Mouse (Mus musculus): ENCODE data around the gene Dock1. TPM values are rescaled to one million over a fixed set of nuclear protein-coding genes. Genes with fewer than 3 reads are reported as not detected.

The Dock1 gene
- polyA plus RNA-seq, 1 experiment from 2014 or later, result 23.2 TPM

DNA sequence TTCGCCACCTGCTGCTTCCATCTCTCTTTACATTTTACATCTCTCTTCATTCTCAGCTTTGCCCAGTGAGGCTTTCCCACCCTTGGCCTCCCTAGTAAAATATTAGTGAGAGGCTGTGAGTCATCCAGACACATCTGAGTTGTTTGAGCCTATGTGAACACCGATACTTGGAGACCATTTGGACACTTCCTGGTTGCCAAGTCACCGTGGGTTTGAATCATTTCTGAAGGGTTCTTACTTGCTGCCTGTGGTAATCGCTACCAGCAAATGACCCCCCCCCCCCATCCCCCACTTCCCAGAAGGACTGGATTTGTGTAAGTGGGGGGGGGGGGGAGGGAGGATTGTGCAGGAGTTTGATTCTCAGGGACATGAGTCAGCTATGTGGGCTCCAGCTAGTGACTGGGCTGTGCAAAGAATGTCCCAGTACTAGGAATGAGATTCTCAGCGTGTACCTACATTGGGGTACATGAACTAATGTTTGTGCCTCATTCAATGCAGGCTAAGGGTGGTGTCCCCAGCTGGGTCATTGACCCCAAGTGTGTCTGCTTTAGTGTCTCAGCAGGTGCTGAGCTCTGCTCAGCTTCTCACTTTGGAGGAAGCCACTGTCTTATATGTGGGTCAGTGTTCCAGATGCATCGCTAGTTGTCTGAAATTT is 103.4 kb downstream of the Dock1 start:
- Histone ChIP-seq H3K4me3 (ENCODE audit: control insufficient read depth in 1 of 2, insufficient read depth in 1 of 2, low read depth in 1 of 2, low read length in 2 of 2) (no peak overlapping the region), H3K4me2 (ENCODE audit: low read length) (no peak overlapping the region), H3K9me3 (ENCODE audit: control insufficient read depth, low read length) (no peaks in the 10 kb centered on the region), H3K9ac (ENCODE audit: low read length) (no peak overlapping the region), H3K36me3 (ENCODE audit: control insufficient read depth, insufficient read depth, low read length) (peaks cover 76% of the 10 kb centered on the region), H3K27me3 (ENCODE audit: control insufficient read depth, insufficient read depth, low read length) (no peaks in the 10 kb centered on the region), H3K4me1 (ENCODE audit: control insufficient read depth in 2 of 2, insufficient read depth in 2 of 2, low read length in 2 of 2) (0 out of 4 replicates have a peak, but pooled peaks cover 0 to 4% of the 10 kb centered on the region in 2 experiments), H3K27ac (replicated peaks in 1 of 2; ENCODE audit: control insufficient read depth in 1 of 2, insufficient read depth in 1 of 2, low read depth in 2 of 2, low read length in 2 of 2) (no peak overlapping the region)
- WGBS, result 85% methylated on average over 6 of the region's 6 CpGs
- no peak for ATAC-seq (ENCODE audit: insufficient number of reproducible peaks, insufficient read depth, low FRiP score, low read depth)

DNA sequence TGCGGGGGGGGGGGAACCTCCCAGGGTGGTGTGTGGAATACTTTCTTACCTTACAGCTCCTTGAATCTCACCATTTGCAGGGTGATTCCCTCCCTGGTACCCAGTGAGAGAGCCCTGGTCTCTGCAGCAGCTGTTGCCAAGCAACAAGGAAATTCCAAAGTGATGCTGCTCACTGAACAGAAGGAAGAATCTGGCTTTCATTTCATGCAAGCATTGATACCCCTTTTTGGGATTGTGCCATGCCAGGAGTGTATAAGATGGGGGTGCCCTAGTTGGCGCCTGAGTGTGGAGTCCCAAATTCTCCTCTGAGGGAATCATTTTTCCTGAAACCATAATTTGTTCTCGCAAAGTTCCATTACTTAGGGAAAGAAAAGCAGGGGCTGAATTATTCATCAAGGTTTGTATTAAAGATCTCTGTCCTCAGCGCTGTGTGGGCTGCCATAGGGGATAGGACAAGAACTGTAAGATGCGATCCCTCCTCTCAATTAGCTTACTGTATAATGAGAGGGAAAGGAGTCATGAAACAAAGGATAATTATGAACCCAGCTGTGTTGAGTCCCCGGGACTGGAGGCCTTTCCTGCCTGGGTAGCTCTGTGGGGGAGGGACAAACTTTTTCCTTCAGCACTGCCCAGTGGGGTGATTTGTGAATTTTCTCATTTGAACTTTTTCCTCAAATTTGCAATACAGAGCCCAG is 104.2 kb downstream of the Dock1 start:
- WGBS, result 88% methylated on average over 6 of the region's 6 CpGs
- H3K27ac ChIP-seq (replicated peaks in 1 of 2; ENCODE audit: control insufficient read depth in 1 of 2, insufficient read depth in 1 of 2, low read depth in 2 of 2, low read length in 2 of 2), result no peak overlapping the region
- H3K36me3 ChIP-seq (ENCODE audit: control insufficient read depth, insufficient read depth, low read length), result peaks cover 76% of the 10 kb centered on the region
- ATAC-seq (ENCODE audit: insufficient number of reproducible peaks, insufficient read depth, low FRiP score, low read depth), result no peak
- no peaks in the 10 kb centered on the region for H3K27me3 ChIP-seq (ENCODE audit: control insufficient read depth, insufficient read depth, low read length)
- no peak overlapping the region for H3K4me2 ChIP-seq (ENCODE audit: low read length)
- no peak overlapping the region for H3K4me3 ChIP-seq (ENCODE audit: control insufficient read depth in 1 of 2, insufficient read depth in 1 of 2, low read depth in 1 of 2, low read length in 2 of 2)
- H3K4me1 ChIP-seq (ENCODE audit: control insufficient read depth in 2 of 2, insufficient read depth in 2 of 2, low read length in 2 of 2), result 0 out of 4 replicates have a peak, but pooled peaks cover 0 to 4% of the 10 kb centered on the region in 2 experiments
- H3K9ac ChIP-seq (ENCODE audit: low read length), result no peak overlapping the region
- H3K9me3 ChIP-seq (ENCODE audit: control insufficient read depth, low read length), result no peaks in the 10 kb centered on the region

DNA sequence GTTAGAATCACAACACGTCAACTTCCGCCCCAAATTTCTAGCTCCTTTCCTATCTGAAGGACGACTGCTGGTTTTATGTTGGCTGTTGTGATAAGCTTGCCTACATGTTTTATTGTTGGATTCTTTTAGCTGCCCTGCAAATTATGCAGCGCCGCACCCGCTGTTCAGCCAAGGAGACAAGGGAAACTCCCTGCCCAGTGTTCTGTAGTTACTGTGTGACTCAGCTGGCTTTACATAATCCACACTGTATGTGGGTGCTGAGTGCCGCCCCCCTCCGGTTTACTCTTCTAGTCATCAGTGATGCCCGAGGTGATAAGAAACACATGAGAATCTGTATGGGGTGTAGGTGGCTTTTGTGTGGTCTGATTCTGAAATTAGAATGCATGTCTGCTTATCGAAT is 105.2 kb downstream of the Dock1 start:
- Histone ChIP-seq H3K4me1 (ENCODE audit: control insufficient read depth in 2 of 2, insufficient read depth in 2 of 2, low read length in 2 of 2) (0 out of 4 replicates have a peak, but pooled peaks cover 0 to 4% of the 10 kb centered on the region in 2 experiments), H3K36me3 (ENCODE audit: control insufficient read depth, insufficient read depth, low read length) (peaks cover 76% of the 10 kb centered on the region), H3K27me3 (ENCODE audit: control insufficient read depth, insufficient read depth, low read length) (no peaks in the 10 kb centered on the region), H3K4me3 (ENCODE audit: control insufficient read depth in 1 of 2, insufficient read depth in 1 of 2, low read depth in 1 of 2, low read length in 2 of 2) (no peak overlapping the region), H3K4me2 (ENCODE audit: low read length) (no peak overlapping the region), H3K27ac (replicated peaks in 1 of 2; ENCODE audit: control insufficient read depth in 1 of 2, insufficient read depth in 1 of 2, low read depth in 2 of 2, low read length in 2 of 2) (no peak overlapping the region), H3K9ac (ENCODE audit: low read length) (no peak overlapping the region), H3K9me3 (ENCODE audit: control insufficient read depth, low read length) (no peaks in the 10 kb centered on the region)
- no peak for ATAC-seq (ENCODE audit: insufficient number of reproducible peaks, insufficient read depth, low FRiP score, low read depth)
- 91% methylated on average over 10 of the region's 10 CpGs for WGBS

DNA sequence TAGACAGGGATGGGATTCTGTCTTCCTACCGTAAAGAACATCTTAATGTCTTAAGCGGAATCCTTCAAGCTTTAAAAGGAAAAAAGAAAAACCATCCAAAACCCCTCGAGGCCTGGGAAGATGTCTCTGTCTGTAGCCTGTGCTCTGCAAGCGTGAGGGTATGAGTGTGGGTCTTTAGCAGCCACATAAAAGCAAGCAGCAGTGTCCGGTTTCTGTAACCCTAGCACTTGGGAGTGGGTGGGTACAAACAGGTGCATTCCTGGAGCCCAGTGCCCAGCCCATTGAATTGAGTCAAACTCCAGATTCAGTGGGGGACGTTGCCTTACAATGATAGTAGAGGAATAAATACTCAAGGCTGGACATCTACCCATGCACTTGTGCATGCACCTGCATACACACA is 105.9 kb downstream of the Dock1 start:
- no peak overlapping the region for H3K9ac ChIP-seq (ENCODE audit: low read length)
- H3K4me2 ChIP-seq (ENCODE audit: low read length), result no peak overlapping the region
- no peak for ATAC-seq (ENCODE audit: insufficient number of reproducible peaks, insufficient read depth, low FRiP score, low read depth)
- no peaks in the 10 kb centered on the region for H3K9me3 ChIP-seq (ENCODE audit: control insufficient read depth, low read length)
- H3K4me1 ChIP-seq (ENCODE audit: control insufficient read depth in 2 of 2, insufficient read depth in 2 of 2, low read length in 2 of 2), result 0 out of 4 replicates have a peak, but pooled peaks cover 0 to 4% of the 10 kb centered on the region in 2 experiments
- no peak overlapping the region for H3K27ac ChIP-seq (replicated peaks in 1 of 2; ENCODE audit: control insufficient read depth in 1 of 2, insufficient read depth in 1 of 2, low read depth in 2 of 2, low read length in 2 of 2)
- WGBS, result 87% methylated on average over 6 of the region's 6 CpGs
- H3K36me3 ChIP-seq (ENCODE audit: control insufficient read depth, insufficient read depth, low read length), result peaks cover 70% of the 10 kb centered on the region
- no peak overlapping the region for H3K4me3 ChIP-seq (ENCODE audit: control insufficient read depth in 1 of 2, insufficient read depth in 1 of 2, low read depth in 1 of 2, low read length in 2 of 2)
- no peaks in the 10 kb centered on the region for H3K27me3 ChIP-seq (ENCODE audit: control insufficient read depth, insufficient read depth, low read length)

DNA sequence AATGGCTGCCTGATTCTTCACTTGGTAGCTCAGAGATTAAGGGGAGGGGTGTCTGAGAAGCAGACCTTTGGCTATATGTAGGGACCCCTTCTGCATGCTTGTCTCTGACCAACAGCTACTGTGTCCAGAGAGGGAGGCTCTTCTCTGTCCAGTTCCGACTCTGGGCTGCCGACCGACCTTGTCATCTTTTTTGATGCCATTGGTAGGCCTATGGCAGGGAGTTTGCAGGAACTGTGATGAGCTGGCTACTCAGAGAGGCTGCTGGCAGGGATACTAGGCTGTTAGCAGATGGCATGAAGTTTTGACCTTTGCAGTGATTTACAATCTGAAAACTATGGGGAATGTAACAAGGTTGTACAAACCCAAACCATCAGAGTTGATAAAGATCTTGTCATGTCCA is 109.3 kb downstream of the Dock1 start:
- WGBS, result 100% methylated on average over 3 of the region's 3 CpGs
- H3K4me3 ChIP-seq (ENCODE audit: control insufficient read depth in 1 of 2, insufficient read depth in 1 of 2, low read depth in 1 of 2, low read length in 2 of 2), result no peak overlapping the region
- H3K9me3 ChIP-seq (ENCODE audit: control insufficient read depth, low read length), result no peaks in the 10 kb centered on the region
- H3K4me1 ChIP-seq (ENCODE audit: control insufficient read depth in 2 of 2, insufficient read depth in 2 of 2, low read length in 2 of 2), result no peaks in the 10 kb centered on the region
- H3K36me3 ChIP-seq (ENCODE audit: control insufficient read depth, insufficient read depth, low read length), result peaks cover 57% of the 10 kb centered on the region
- no peaks in the 10 kb centered on the region for H3K27me3 ChIP-seq (ENCODE audit: control insufficient read depth, insufficient read depth, low read length)
- ATAC-seq (ENCODE audit: insufficient number of reproducible peaks, insufficient read depth, low FRiP score, low read depth), result no peak
- H3K4me2 ChIP-seq (ENCODE audit: low read length), result no peak overlapping the region
- no peak overlapping the region for H3K27ac ChIP-seq (replicated peaks in 1 of 2; ENCODE audit: control insufficient read depth in 1 of 2, insufficient read depth in 1 of 2, low read depth in 2 of 2, low read length in 2 of 2)
- no peak overlapping the region for H3K9ac ChIP-seq (ENCODE audit: low read length)

DNA sequence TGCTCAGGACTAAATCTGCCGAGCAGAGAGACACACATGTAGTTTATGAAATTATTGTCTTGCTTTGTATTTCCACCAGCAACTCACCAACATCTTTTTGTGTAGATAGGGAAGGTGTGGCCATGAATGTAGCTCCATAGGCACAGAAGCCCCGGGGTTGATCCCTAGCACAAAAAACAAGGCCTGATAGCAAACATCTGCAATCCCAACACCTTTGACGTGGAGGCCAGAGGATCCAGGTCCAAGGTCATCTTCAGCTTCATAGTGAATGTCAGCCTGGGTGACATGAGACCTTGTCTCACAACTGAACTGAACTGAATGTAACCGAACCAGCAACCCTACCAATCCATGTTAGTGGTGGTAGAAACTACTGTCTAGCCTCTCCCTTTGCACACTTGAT is 116.7 kb downstream of the Dock1 start:
- Histone ChIP-seq H3K36me3 (ENCODE audit: control insufficient read depth, insufficient read depth, low read length) (peaks cover 66% of the 10 kb centered on the region), H3K9me3 (ENCODE audit: control insufficient read depth, low read length) (no peaks in the 10 kb centered on the region), H3K27me3 (ENCODE audit: control insufficient read depth, insufficient read depth, low read length) (no peaks in the 10 kb centered on the region), H3K4me1 (ENCODE audit: control insufficient read depth in 2 of 2, insufficient read depth in 2 of 2, low read length in 2 of 2) (no peaks in the 10 kb centered on the region), H3K9ac (ENCODE audit: low read length) (no peak overlapping the region), H3K4me3 (ENCODE audit: control insufficient read depth in 1 of 2, insufficient read depth in 1 of 2, low read depth in 1 of 2, low read length in 2 of 2) (no peak overlapping the region), H3K27ac (replicated peaks in 1 of 2; ENCODE audit: control insufficient read depth in 1 of 2, insufficient read depth in 1 of 2, low read depth in 2 of 2, low read length in 2 of 2) (no peak overlapping the region), H3K4me2 (ENCODE audit: low read length) (no peak overlapping the region)
- WGBS, result 83% methylated on average over 4 of the region's 4 CpGs
- ATAC-seq (ENCODE audit: insufficient number of reproducible peaks, insufficient read depth, low FRiP score, low read depth), result no peak

DNA sequence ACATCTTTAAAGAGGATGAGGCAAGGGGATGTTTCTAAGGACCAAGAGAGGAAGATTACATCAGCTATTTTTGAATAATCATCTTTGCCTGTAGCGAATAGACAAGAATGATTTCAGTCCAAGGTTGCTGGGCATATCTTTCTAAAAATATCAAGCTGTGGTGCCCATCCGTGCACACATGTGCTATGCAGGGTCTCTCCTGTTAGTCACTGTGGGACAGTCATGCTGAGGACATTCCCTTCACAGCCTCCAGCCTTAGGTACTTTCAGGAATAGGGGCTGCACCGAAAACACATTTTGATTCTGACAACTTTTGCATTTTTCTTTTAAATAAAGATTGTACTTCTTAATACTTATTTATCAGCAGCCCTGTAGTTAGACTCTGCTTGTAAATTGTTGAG is 124.4 kb downstream of the Dock1 start:
- Histone ChIP-seq H3K4me2 (ENCODE audit: low read length) (no peak overlapping the region), H3K36me3 (ENCODE audit: control insufficient read depth, insufficient read depth, low read length) (peaks cover 33% of the 10 kb centered on the region), H3K9me3 (ENCODE audit: control insufficient read depth, low read length) (no peaks in the 10 kb centered on the region), H3K27ac (replicated peaks in 1 of 2; ENCODE audit: control insufficient read depth in 1 of 2, insufficient read depth in 1 of 2, low read depth in 2 of 2, low read length in 2 of 2) (no peak overlapping the region), H3K4me3 (ENCODE audit: control insufficient read depth in 1 of 2, insufficient read depth in 1 of 2, low read depth in 1 of 2, low read length in 2 of 2) (no peak overlapping the region), H3K27me3 (ENCODE audit: control insufficient read depth, insufficient read depth, low read length) (no peaks in the 10 kb centered on the region), H3K4me1 (ENCODE audit: control insufficient read depth in 2 of 2, insufficient read depth in 2 of 2, low read length in 2 of 2) (no peaks in the 10 kb centered on the region), H3K9ac (ENCODE audit: low read length) (no peak overlapping the region)
- 53% methylated on average over 3 of the region's 3 CpGs for WGBS
- no peak for ATAC-seq (ENCODE audit: insufficient number of reproducible peaks, insufficient read depth, low FRiP score, low read depth)
